Mouse (Mus musculus): ENCODE data around the gene Nmnat1. TPM values are rescaled to one million over a fixed set of nuclear protein-coding genes. Genes with fewer than 3 reads are reported as not detected.

The Nmnat1 gene
- total RNA-seq (2023), result 6.1 TPM

DNA sequence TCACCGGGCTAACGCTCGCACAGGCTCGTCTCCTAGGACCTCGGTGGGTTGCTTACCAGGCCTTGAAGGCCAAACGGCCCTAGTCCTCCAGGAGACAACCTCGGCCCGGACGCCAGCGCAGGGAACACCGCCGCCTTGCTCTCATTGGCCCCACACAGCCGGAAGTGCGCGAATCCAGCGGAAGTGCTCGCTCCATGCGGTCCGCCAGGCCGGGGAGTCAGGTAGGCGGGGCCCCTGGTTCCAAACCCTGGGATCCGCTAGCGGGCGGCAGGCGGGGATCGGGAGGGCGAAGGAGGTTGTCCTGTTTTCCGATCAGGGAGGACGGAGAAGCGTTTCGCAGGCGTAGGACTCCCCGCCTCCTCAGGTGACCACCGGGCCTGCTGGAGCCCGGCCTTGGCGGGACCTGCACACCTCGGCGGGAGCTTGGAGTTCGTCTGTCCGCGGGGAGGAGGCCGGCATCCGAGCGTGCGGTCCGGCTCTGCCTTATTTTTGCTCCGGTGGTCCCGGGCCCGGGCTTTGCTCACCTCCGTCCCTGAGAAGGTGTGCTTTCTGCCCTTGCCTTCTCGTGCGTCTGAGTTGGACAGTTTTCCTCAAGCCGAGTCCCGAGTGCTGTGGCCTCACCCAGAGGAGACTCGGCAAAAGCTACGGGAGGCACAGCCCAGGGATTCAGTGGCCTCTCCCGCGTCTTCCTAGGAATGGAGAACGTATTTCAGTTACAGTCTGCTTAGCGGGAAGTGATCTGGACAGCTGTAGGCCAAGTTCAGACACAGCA lies at the start of gene Nmnat1, which contains the start of gene Lzic:
Nmnat1 (minus strand) TSS at position 150 of the 772 bp plus-strand sequence.
Lzic (plus strand) TSS at position 177 of the 772 bp plus-strand sequence.

DNA sequence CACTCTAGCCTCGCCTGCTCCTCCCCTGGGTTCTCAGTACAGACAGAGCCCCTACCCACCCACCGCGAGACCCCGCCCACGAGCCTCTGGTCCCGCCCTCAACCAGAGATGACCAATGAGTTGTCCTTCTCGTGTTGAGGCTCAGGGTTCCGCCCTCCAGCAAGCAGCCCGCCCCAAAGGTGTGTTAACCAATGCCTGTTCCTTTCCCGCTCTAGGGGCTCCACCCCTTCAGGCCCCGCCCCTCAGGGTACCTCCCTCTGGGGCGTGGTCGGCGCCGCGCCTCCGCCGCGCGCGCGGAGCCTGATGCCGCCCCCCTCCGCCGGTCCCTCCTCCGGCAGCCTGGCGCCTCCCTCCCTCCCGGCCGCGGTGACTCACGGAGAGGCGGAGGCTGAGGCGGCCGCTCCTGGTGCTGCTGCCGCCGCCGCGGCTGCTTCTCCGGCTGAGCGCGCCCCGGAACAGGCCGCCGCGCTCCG lies 32.9 kb upstream of the Nmnat1 start, which contains the start of gene Ctnnbip1:
Ctnnbip1 (plus strand) TSS at position 369 of the 473 bp plus-strand sequence.

DNA sequence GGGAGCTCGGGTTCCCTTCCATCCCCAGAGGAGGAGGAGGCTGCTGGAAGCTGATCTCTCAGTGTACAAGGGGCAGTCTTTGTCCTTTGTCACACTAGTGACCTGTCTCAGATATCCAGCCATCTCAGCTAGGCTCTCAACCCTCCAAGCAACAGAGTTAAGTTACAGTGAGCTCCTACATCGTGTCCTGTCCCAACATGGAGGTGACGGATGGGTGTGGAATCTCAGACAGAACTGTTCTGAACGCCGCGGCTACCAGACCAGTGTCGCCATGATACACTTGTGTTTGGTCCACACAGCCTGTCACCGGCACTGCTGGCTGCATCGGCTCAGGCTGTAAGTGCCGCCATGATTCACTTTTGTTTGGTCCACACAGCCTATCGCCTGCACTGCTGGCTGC lies 7.9 kb downstream of the Nmnat1 start, which contains the start of gene Tmem274:
Tmem274 (plus strand) TSS at position 301 of the 400 bp plus-strand sequence.

DNA sequence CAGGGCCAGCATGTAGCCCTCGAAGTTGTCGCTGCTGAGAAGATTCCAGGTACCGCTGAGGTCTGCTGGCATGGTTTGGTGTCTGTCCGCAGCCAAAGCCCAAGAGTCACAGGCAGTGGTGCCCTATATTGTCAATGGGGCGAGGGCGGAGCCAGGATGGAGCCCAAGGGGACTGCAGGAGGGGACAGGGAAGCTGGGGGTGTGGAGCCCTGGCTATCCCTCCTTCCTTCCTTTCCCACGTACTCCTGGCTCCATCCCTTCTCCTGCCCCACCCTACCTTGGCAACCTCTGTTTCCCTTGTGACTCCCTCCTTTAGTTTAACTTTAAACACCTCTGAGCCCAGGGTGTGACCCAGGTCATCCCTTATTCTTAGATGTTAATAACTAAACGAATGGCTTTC lies 30.1 kb downstream of the Nmnat1 start, which contains the start of gene Rbp7:
Rbp7 (minus strand) TSS at position 100 of the 400 bp plus-strand sequence.

DNA sequence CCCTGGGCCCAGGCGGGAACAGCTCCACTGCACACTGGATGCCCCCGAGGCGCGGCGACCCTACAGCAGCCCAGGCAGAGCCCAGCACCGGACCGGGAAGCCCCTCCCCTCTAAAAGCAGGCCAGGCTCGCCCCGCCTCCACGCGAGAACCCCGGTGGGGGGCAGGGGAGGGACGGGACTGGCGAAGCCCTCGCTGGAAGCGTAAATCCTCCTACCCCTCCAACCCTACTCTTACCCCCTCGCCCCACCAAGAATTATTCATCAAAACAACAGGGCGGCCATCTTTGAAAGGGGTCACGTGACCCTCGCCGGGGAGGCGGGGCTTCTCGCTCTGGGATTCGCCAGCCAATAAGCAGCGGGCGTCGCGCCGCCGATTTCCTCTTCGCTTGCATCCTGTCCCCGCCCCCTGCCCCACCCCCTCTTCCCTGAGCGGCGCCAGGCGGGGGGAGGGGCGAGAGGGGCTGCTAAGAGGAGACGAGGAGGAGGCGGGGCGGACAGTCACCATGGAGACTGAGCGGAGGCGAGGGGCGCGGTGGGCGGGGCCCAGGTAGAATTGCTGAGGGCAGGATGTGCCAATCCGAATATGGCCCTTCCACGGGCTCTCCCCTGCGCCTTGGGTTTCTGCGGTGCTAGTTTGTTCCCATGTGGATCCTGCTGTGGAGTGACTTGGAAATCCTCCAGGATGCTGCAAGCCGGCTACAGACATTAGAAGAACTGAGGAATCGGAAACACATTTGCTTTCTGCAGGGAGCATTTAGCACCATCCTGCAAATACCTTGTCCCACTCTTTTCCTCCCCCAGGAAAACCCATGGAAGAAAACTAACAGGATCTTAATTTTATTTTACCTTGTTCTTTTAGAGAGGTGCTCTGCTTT lies 58.4 kb downstream of the Nmnat1 start, which contains the start of gene Ube4b:
Ube4b (minus strand) TSS at position 425 of the 875 bp plus-strand sequence.

Other genes with a start within 250 kb of the Nmnat1 start
- 36.1 TPM for gene Kif1b, start 177.5 kb downstream of the Nmnat1 start, total RNA-seq (2023)
- 75.0 TPM for gene Ube4b, start 58.5 kb downstream of the Nmnat1 start, total RNA-seq (2023)
- not detected for gene Rbp7, start 30.2 kb downstream of the Nmnat1 start, total RNA-seq (2023)
- gene Tmem274, start 7.8 kb downstream of the Nmnat1 start, total RNA-seq (2023), result not detected
- 19.8 TPM for gene Lzic, start within 50 bp of the Nmnat1 start, total RNA-seq (2023)
- 0.37 TPM for gene Ctnnbip1, start 33.0 kb upstream of the Nmnat1 start, total RNA-seq (2023)
- 10.1 TPM for gene Clstn1, start 101.3 kb upstream of the Nmnat1 start, total RNA-seq (2023)
- gene Pik3cd, start 217.4 kb upstream of the Nmnat1 start, total RNA-seq (2023), result 636 TPM